Mouse (Mus musculus) heart, adult 2 months (tissue): ENCODE results near the gene Tbccd1. TPM values are rescaled to one million over a fixed set of nuclear protein-coding genes. Genes with fewer than 3 reads are reported as not detected.

Source experiments
- DNase-seq, 2 experiments: peaks; one replicate each; pipeline ENCODE4 v3.0.0; 2021
- H3K27ac ChIP-seq: fragments of 200-600 bp; 2 replicates; pipeline ENCODE4 v1.8.1; 2022
- H3K27me3 ChIP-seq: fragments of 200-500 bp; 2 replicates; pipeline ENCODE4 v1.6.1; 2012; ENCODE audit warnings: mild to moderate bottlenecking, low read length, inconsistent platforms, mixed read lengths; ENCODE audit not compliant: control insufficient read depth, insufficient read depth
- H3K36me3 ChIP-seq: fragments of 200-500 bp; 2 replicates; pipeline ENCODE4 v1.6.1; 2012; ENCODE audit warnings: low read length, inconsistent platforms; ENCODE audit not compliant: control insufficient read depth, insufficient read depth
- H3K4me1 ChIP-seq: fragments of 200-500 bp; 2 replicates; pipeline ENCODE4 v1.6.1; 2011; ENCODE audit warnings: low read length; ENCODE audit not compliant: control insufficient read depth, insufficient read depth
- H3K4me3 ChIP-seq: fragments of 200-600 bp; 2 replicates; pipeline ENCODE4 v1.8.1; 2022
- H3K79me2 ChIP-seq: fragments of 200-500 bp; replicated peaks from 2 replicates; pipeline ENCODE4 v1.6.1; 2012; ENCODE audit warnings: mild to moderate bottlenecking, inconsistent platforms, low read length, moderate library complexity, mixed read lengths; ENCODE audit not compliant: control insufficient read depth, insufficient read depth
- H3K9ac ChIP-seq: fragments of 200-500 bp; 2 replicates; pipeline ENCODE4 v1.6.1; 2012; ENCODE audit warnings: low read depth, mild to moderate bottlenecking, control low read depth, inconsistent platforms, low read length, mixed read lengths
- CTCF ChIP-seq: fragments of 200-600 bp; IDR thresholded peaks from 2 replicates; pipeline ENCODE4 v1.8.1; 2022; ENCODE audit warnings: antibody characterized with exemption, mild to moderate bottlenecking, moderate library complexity
- EP300 ChIP-seq: fragments of 200-500 bp; IDR thresholded peaks from 2 replicates; pipeline ENCODE4 v1.6.1; 2011; ENCODE audit warnings: low read depth, low read length, control low read depth; ENCODE audit not compliant: insufficient read depth
- POLR2A ChIP-seq: fragments of 200-500 bp; IDR thresholded peaks from 2 replicates; pipeline ENCODE4 v1.6.1; 2011; ENCODE audit warnings: mild to moderate bottlenecking, low read depth, low read length, control low read depth; ENCODE audit not compliant: insufficient read depth
- WGBS: fragments of 180-500 bp; shearing (Covaris S2); methylation state at CpG from one replicate; pipeline ENCODE4 v1.1.7; 2018; 5-methylcytosine and 5-hydroxymethylcytosine counted together
- intact Hi-C: fragments of 180-260 bp; cut with DNase I; formaldehyde crosslinking; loops from one replicate; pipeline ENCODE4 v1.15.1; 2025
- polyA plus RNA-seq: library from polyadenylated mRNA; depleted of rRNA; stranded (reverse); fragments of >200 nt; gene quantifications from 2 replicates; pipeline ENCODE4 v1.2.3, GENCODE M21; 2012
- total RNA-seq, 2 experiments: library from RNA; stranded (reverse); gene quantifications; 2 replicates each; pipeline ENCODE4 v1.2.3; 2021

The Tbccd1 gene
- total and polyA plus RNA-seq, 3 experiments, result 10.3 to 12.8 (median 12.7) TPM

GRCm38 (mm10) chr16:22876218-22877043 is 19.0 kb upstream of the Tbccd1 start:
- intact Hi-C loops, result loop anchor here (1.0 to 5.0 kb wide), 3 partner anchors 76 to 258 kb away; partner anchors contain the start of gene Hrg
- Histone ChIP-seq H3K79me2 (no peaks in the 10 kb centered on the region), H3K4me3 (no peak overlapping the region), H3K36me3 (no peaks in the 10 kb centered on the region), H3K27ac (no peak overlapping the region), H3K27me3 (no peaks in the 10 kb centered on the region), H3K4me1 (peaks cover 5% of the 10 kb centered on the region), H3K9ac (no peak overlapping the region)
- DNase-seq, result peak in 1 of 2 experiments; percentile 17
- TF ChIP-seq CTCF (peak; percentile 79), POLR2A (no peak), EP300 (no peak)
- WGBS, result 41% methylated on average over 9 of the region's 9 CpGs

- H3K27me3 ChIP-seq, result no peaks in the 10 kb centered on the region
- H3K27ac ChIP-seq, result no peak overlapping the region
- no peak overlapping the region for H3K9ac ChIP-seq
- H3K4me3 ChIP-seq, result no peak overlapping the region
- DNase-seq, result no peak
- no peak for TF ChIP-seq EP300
- no peak for TF ChIP-seq POLR2A
- TF ChIP-seq CTCF, result no peak
- H3K36me3 ChIP-seq, result no peaks in the 10 kb centered on the region; the same call in 1 of the 2 replicates
- no peaks in the 10 kb centered on the region for H3K79me2 ChIP-seq
- WGBS, result 64% methylated on average over 4 of the region's 4 CpGs
- no peaks in the 10 kb centered on the region for H3K4me1 ChIP-seq
- intact Hi-C loops, result no loop called here
Measured at GRCm38 (mm10) chr16:22873369-22873768, 15.9 kb upstream of the Tbccd1 start.

DNA sequence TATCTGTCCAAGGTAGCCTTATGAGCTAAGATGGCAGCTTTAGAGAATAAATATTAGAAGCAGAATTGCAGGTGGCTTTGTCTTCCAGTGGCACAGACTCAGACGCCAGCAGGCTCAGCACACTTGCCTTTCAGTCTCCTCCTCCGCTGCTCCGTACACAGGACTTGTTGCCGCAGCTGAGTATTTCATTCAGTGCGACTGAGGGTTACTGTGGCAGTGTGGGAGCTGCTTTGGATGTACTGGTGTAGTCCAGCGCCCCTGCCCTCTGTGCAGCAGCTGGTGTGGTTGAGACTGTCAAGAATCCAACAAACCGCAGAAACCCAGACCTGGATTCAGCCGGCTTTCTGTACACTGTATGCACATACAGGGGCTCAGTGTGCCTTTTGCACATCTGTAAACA is 14.9 kb upstream of the Tbccd1 start:
- Histone ChIP-seq H3K9ac (no peak overlapping the region), H3K27me3 (no peaks in the 10 kb centered on the region), H3K4me3 (no peak overlapping the region), H3K27ac (no peak overlapping the region), H3K4me1 (no peaks in the 10 kb centered on the region), H3K36me3 (no peaks in the 10 kb centered on the region; the same call in 1 of the 2 replicates), H3K79me2 (no peaks in the 10 kb centered on the region)
- DNase-seq, result no peak
- WGBS, result 92% methylated on average over 8 of the region's 8 CpGs
- intact Hi-C loops, result no loop called here
- TF ChIP-seq POLR2A, result no peak
- no peak for TF ChIP-seq EP300
- TF ChIP-seq CTCF, result no peak

- 6% methylated on average over 9 of the region's 9 CpGs for WGBS
- intact Hi-C loops, result loop anchor here (5.0 to 10.0 kb wide), 2 partner anchors 251 to 852 kb away; partner anchors contain the start of genes Eif4a2 and Senp2
- TF ChIP-seq CTCF, result no peak
- TF ChIP-seq POLR2A, result no peak
- TF ChIP-seq EP300, result no peak
Measured at GRCm38 (mm10) chr16:22856773-22857172, 696 bp downstream of the Tbccd1 start.

DNA sequence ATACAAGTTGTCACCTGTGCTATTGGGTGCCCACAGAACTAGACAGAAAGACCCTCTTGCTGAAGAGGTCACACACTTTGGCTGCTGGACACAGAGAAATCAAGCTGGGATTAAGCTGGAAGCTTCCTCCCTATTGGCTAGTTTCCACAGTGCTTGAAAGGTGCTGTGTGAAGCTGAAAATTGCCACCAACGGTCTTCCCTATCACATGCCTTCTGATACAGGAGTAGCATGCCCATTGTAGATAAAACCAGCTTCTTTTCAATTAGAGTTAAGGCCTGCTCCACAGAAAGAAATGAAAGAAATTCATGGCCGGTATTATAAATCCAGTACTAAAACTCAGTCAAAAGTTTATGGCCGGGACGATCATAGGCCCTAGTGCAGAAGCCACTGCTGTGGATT is 4.8 kb downstream of the Tbccd1 start:
- 85% methylated on average over 4 of the region's 4 CpGs for WGBS
- intact Hi-C loops, result loop anchor here (10.0 kb wide), 1 partner anchor 848 kb away; the partner anchor contains the start of gene Senp2
- H3K79me2 ChIP-seq, result 0 out of 2 replicates have a peak, but pooled peaks cover 2% of the 10 kb centered on the region
- H3K36me3 ChIP-seq, result no peaks in the 10 kb centered on the region
- H3K4me1 ChIP-seq, result no peaks in the 10 kb centered on the region; the same call in 1 of the 2 replicates
- no peak overlapping the region for H3K4me3 ChIP-seq
- no peak overlapping the region for H3K27ac ChIP-seq
- DNase-seq, result no peak
- H3K9ac ChIP-seq, result no peak overlapping the region
- H3K27me3 ChIP-seq, result no peaks in the 10 kb centered on the region
- TF ChIP-seq CTCF (no peak), POLR2A (no peak), EP300 (no peak)

More at GRCm38 (mm10) chr16:22856773-22857172, 696 bp downstream of the Tbccd1 start:
- Histone ChIP-seq H3K36me3 (no peaks in the 10 kb centered on the region), H3K9ac (peak overlapping the region; percentile 45; the same call in 1 of the 2 replicates), H3K4me1 (peaks cover 4% of the 10 kb centered on the region), H3K27me3 (no peaks in the 10 kb centered on the region), H3K79me2 (peaks cover 6% of the 10 kb centered on the region), H3K27ac (peak overlapping the region; percentile 86), H3K4me3 (peak overlapping the region; percentile 75)
- DNase-seq, result no peak

DNA sequence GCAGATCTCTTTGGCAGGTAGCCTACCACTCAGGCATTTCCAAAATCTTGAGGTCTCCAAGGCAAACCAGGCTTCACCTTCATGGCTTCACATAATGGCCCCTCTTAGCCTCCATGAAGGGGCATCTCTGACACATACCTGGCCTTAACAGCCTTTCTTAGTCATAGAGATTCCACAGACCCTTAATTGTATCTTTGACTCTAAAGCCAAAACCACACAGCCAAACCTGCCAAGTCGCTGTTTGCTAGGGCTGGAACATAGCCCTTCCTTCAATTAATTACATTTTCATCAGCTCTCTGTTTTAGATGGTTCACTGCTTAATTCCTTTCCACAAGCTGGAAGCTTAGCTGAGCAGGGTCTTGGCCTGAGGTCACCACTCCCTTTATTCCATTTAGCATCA is 9.1 kb downstream of the Tbccd1 start:
- no peaks in the 10 kb centered on the region for H3K79me2 ChIP-seq
- TF ChIP-seq CTCF (no peak), EP300 (no peak), POLR2A (no peak)
- H3K9ac ChIP-seq, result no peak overlapping the region
- intact Hi-C loops, result no loop called here
- WGBS, result 80% methylated on average over 1 of the region's 1 CpGs
- no peak for DNase-seq
- no peak overlapping the region for H3K27ac ChIP-seq
- no peaks in the 10 kb centered on the region for H3K36me3 ChIP-seq
- no peaks in the 10 kb centered on the region for H3K27me3 ChIP-seq
- H3K4me3 ChIP-seq, result no peak overlapping the region
- H3K4me1 ChIP-seq, result no peaks in the 10 kb centered on the region; the same call in 1 of the 2 replicates
